Mouse (Mus musculus): Measurements from ENCODE around the gene Paox. TPM values are rescaled to one million over a fixed set of nuclear protein-coding genes. Genes with fewer than 3 reads are reported as not detected.

The Paox gene
- total and polyA plus RNA-seq, 3 experiments, result 0.25 TPM; not detected in 2

DNA sequence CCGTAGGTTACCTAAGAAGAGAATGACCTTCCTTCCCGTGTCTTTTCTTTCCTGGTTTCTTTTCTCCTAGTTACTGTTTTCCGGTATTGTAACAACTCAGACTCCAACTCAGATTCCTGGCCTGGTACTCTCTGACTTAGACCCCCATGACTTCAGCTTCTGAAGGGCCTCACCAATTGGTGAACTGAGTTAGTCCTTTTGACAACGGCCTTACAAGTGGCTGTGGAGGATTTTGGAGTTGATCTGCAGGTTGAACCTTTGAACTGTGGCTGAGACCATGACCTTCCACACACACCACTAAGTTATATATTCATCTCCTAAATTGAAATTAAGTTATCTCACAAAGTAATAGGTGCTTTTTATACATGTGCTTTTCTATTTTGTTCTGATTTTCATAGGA is 68.6 kb downstream of the Paox start:
- Histone ChIP-seq H3K9ac (ENCODE audit: control insufficient read depth, low read depth, low read length, poor library complexity, severe bottlenecking) (no peak overlapping the region), H3K79me2 (ENCODE audit: control insufficient read depth, insufficient read depth, low read length, poor library complexity) (no peaks in the 10 kb centered on the region), H3K27me3 (ENCODE audit: control insufficient read depth in 1 of 2, insufficient read depth in 2 of 2, low read length in 2 of 2) (no peaks in the 10 kb centered on the region), H3K9me3 (replicated peaks; ENCODE audit: insufficient read depth, low read length) (no peaks in the 10 kb centered on the region), H3K4me3 (ENCODE audit: control insufficient read depth in 1 of 2, insufficient read depth in 1 of 2, low read depth in 2 of 2, low read length in 2 of 2) (no peak overlapping the region), H3K4me1 (ENCODE audit: control insufficient read depth in 1 of 2, insufficient read depth in 2 of 2, low read length in 2 of 2) (peaks cover 0 to 4% of the 10 kb centered on the region in 2 experiments; a peak in 2 of 4 replicates), H3K27ac (ENCODE audit: control insufficient read depth, low read depth, low read length) (no peak overlapping the region), H3K36me3 (ENCODE audit: control insufficient read depth in 1 of 2, insufficient read depth in 2 of 2, low read length in 2 of 2) (no peaks in the 10 kb centered on the region)
- TF ChIP-seq E2F4 (IDR thresholded peaks at IDR 0.05; ENCODE audit: borderline replicate concordance, low read depth, low read length), result no peak
- no peak for TF ChIP-seq TBP (IDR thresholded peaks at IDR 0.05; ENCODE audit: low read depth, low read length)
- no peak for TF ChIP-seq MXI1 (IDR thresholded peaks at IDR 0.05; ENCODE audit: low read depth, low read length)
- TF ChIP-seq TCF12 (IDR thresholded peaks at IDR 0.05; ENCODE audit: low read depth, low read length), result no peak
- TF ChIP-seq RCOR1 (IDR thresholded peaks at IDR 0.05; ENCODE audit: low read depth, low read length), result no peak
- no peak for TF ChIP-seq ZKSCAN1 (IDR thresholded peaks at IDR 0.05; ENCODE audit: low read depth, low read length)
- no peak for TF ChIP-seq POLR2AphosphoS5 (IDR thresholded peaks at IDR 0.05; ENCODE audit: borderline replicate concordance, low read depth, low read length)
- TF ChIP-seq POLR2AphosphoS2 (IDR thresholded peaks at IDR 0.05; ENCODE audit: low read length), result no peak
- TF ChIP-seq ZNF384 (IDR thresholded peaks at IDR 0.05; ENCODE audit: low read depth, low read length), result no peak
- no peak for TF ChIP-seq UBTF (IDR thresholded peaks at IDR 0.05; ENCODE audit: borderline replicate concordance, insufficient read depth, low read depth, low read length)
- no peak for TF ChIP-seq ZMIZ1 (IDR thresholded peaks at IDR 0.05; ENCODE audit: low read depth, low read length)
- DNase-seq (ENCODE audit: low read depth, low spot score), result no peak

Other genes starting within 250 kb of the Paox start
- 0.07 TPM in 1 of 2 replicates, not detected in the other for gene Kndc1, start 221.1 kb upstream of the Paox start, total RNA-seq (2012; rRNA removed)
- not detected for gene Kndc1, start 221.1 kb upstream of the Paox start, polyA plus RNA-seq (2012; ENCODE audit: insufficient read depth in 1 of 2, insufficient read length in 2 of 2, low read depth in 1 of 2, low replicate concordance in 2 of 2, missing spikeins in 1 of 2)
- not detected in 2 replicates for gene Utf1, start 172.0 kb upstream of the Paox start, total RNA-seq (2012; rRNA removed)
- not detected for gene Utf1, start 172.0 kb upstream of the Paox start, polyA plus RNA-seq (2012; ENCODE audit: insufficient read depth in 1 of 2, insufficient read length in 2 of 2, low read depth in 1 of 2, low replicate concordance in 2 of 2, missing spikeins in 1 of 2)
- not detected in 2 replicates for gene 6430531B16Rik, start 137.0 kb upstream of the Paox start, total RNA-seq (2012; rRNA removed)
- under 1 TPM in 1 of 2 experiments, not detected in 1; 0.13 TPM for gene 6430531B16Rik, start 137.0 kb upstream of the Paox start, polyA plus RNA-seq (2012; ENCODE audit: insufficient read depth in 1 of 2, insufficient read length in 2 of 2, low read depth in 1 of 2, low replicate concordance in 2 of 2, missing spikeins in 1 of 2)
- gene Adam8, start 123.2 kb upstream of the Paox start, total RNA-seq (2012; rRNA removed), result 0.39 and 0.75 TPM in 2 replicates
- gene Adam8, start 123.2 kb upstream of the Paox start, polyA plus RNA-seq (2012; ENCODE audit: insufficient read depth in 1 of 2, insufficient read length in 2 of 2, low read depth in 1 of 2, low replicate concordance in 2 of 2, missing spikeins in 1 of 2), result under 1 TPM in 1 of 2 experiments, not detected in 1; 0.50 TPM
- 29.4 and 35.6 TPM in 2 replicates for gene Zfp511, start 79.4 kb upstream of the Paox start, total RNA-seq (2012; rRNA removed)
- gene Zfp511, start 79.4 kb upstream of the Paox start, polyA plus RNA-seq (2012; ENCODE audit: insufficient read depth in 1 of 2, insufficient read length in 2 of 2, low read depth in 1 of 2, low replicate concordance in 2 of 2, missing spikeins in 1 of 2), result 10 to 100 TPM in 1 of 2 experiments, not detected in 1; 51.5 TPM
- 27.0 and 27.1 TPM in 2 replicates for gene Tubgcp2, start 79.1 kb upstream of the Paox start, total RNA-seq (2012; rRNA removed)
- gene Tubgcp2, start 79.1 kb upstream of the Paox start, polyA plus RNA-seq (2012; ENCODE audit: insufficient read depth in 1 of 2, insufficient read length in 2 of 2, low read depth in 1 of 2, low replicate concordance in 2 of 2, missing spikeins in 1 of 2), result 10 to 100 TPM in 1 of 2 experiments, not detected in 1; 43.6 TPM
- not detected in 2 replicates for gene Msx3, start 66.7 kb upstream of the Paox start, total RNA-seq (2012; rRNA removed)
- not detected for gene Msx3, start 66.7 kb upstream of the Paox start, polyA plus RNA-seq (2012; ENCODE audit: insufficient read depth in 1 of 2, insufficient read length in 2 of 2, low read depth in 1 of 2, low replicate concordance in 2 of 2, missing spikeins in 1 of 2)
- not detected in 2 replicates for gene Caly, start 33.3 kb upstream of the Paox start, total RNA-seq (2012; rRNA removed)
- gene Caly, start 33.3 kb upstream of the Paox start, polyA plus RNA-seq (2012; ENCODE audit: insufficient read depth in 1 of 2, insufficient read length in 2 of 2, low read depth in 1 of 2, low replicate concordance in 2 of 2, missing spikeins in 1 of 2), result under 1 TPM in 1 of 2 experiments, not detected in 1; 0.11 TPM
- not detected in 2 replicates for gene Prap1, start 22.4 kb upstream of the Paox start, total RNA-seq (2012; rRNA removed)
- gene Prap1, start 22.4 kb upstream of the Paox start, polyA plus RNA-seq (2012; ENCODE audit: insufficient read depth in 1 of 2, insufficient read length in 2 of 2, low read depth in 1 of 2, low replicate concordance in 2 of 2, missing spikeins in 1 of 2), result not detected
- 0.36 and 1.1 TPM in 2 replicates for gene Fuom, start 13.4 kb upstream of the Paox start, total RNA-seq (2012; rRNA removed)
- gene Fuom, start 13.4 kb upstream of the Paox start, polyA plus RNA-seq (2012; ENCODE audit: insufficient read depth in 1 of 2, insufficient read length in 2 of 2, low read depth in 1 of 2, low replicate concordance in 2 of 2, missing spikeins in 1 of 2), result 10 to 100 TPM in 1 of 2 experiments, not detected in 1; 10.9 TPM
- 22.8 and 30.3 TPM in 2 replicates for gene Echs1, start 677 bp downstream of the Paox start, total RNA-seq (2012; rRNA removed)
- gene Echs1, start 677 bp downstream of the Paox start, polyA plus RNA-seq (2012; ENCODE audit: insufficient read depth in 1 of 2, insufficient read length in 2 of 2, low read depth in 1 of 2, low replicate concordance in 2 of 2, missing spikeins in 1 of 2), result 10 to 100 TPM in 1 of 2 experiments, not detected in 1; 47.7 TPM
- gene Mtg1, start 21.8 kb downstream of the Paox start, total RNA-seq (2012; rRNA removed), result 10.8 and 18.1 TPM in 2 replicates
- gene Mtg1, start 21.8 kb downstream of the Paox start, polyA plus RNA-seq (2012; ENCODE audit: insufficient read depth in 1 of 2, insufficient read length in 2 of 2, low read depth in 1 of 2, low replicate concordance in 2 of 2, missing spikeins in 1 of 2), result 10 to 100 TPM in 1 of 2 experiments, not detected in 1; 38.1 TPM
- not detected in 2 replicates for gene Sprn, start 39.1 kb downstream of the Paox start, total RNA-seq (2012; rRNA removed)
- not detected for gene Sprn, start 39.1 kb downstream of the Paox start, polyA plus RNA-seq (2012; ENCODE audit: insufficient read depth in 1 of 2, insufficient read length in 2 of 2, low read depth in 1 of 2, low replicate concordance in 2 of 2, missing spikeins in 1 of 2)
- gene Olfr522, start 49.0 kb downstream of the Paox start, total RNA-seq (2012; rRNA removed), result not detected in 2 replicates
- not detected for gene Olfr522, start 49.0 kb downstream of the Paox start, polyA plus RNA-seq (2012; ENCODE audit: insufficient read depth in 1 of 2, insufficient read length in 2 of 2, low read depth in 1 of 2, low replicate concordance in 2 of 2, missing spikeins in 1 of 2)
- gene Olfr523, start 57.4 kb downstream of the Paox start, total RNA-seq (2012; rRNA removed), result not detected in 2 replicates
- not detected for gene Olfr523, start 57.4 kb downstream of the Paox start, polyA plus RNA-seq (2012; ENCODE audit: insufficient read depth in 1 of 2, insufficient read length in 2 of 2, low read depth in 1 of 2, low replicate concordance in 2 of 2, missing spikeins in 1 of 2)
- gene Olfr524, start 90.2 kb downstream of the Paox start, total RNA-seq (2012; rRNA removed), result not detected in 2 replicates
- not detected for gene Olfr524, start 90.2 kb downstream of the Paox start, polyA plus RNA-seq (2012; ENCODE audit: insufficient read depth in 1 of 2, insufficient read length in 2 of 2, low read depth in 1 of 2, low replicate concordance in 2 of 2, missing spikeins in 1 of 2)
- not detected in 2 replicates for gene Cd163l1, start 102.5 kb downstream of the Paox start, total RNA-seq (2012; rRNA removed)
- not detected for gene Cd163l1, start 102.5 kb downstream of the Paox start, polyA plus RNA-seq (2012; ENCODE audit: insufficient read depth in 1 of 2, insufficient read length in 2 of 2, low read depth in 1 of 2, low replicate concordance in 2 of 2, missing spikeins in 1 of 2)
- gene 5830411N06Rik, start 131.5 kb downstream of the Paox start, total RNA-seq (2012; rRNA removed), result not detected in 2 replicates
- not detected for gene 5830411N06Rik, start 131.5 kb downstream of the Paox start, polyA plus RNA-seq (2012; ENCODE audit: insufficient read depth in 1 of 2, insufficient read length in 2 of 2, low read depth in 1 of 2, low replicate concordance in 2 of 2, missing spikeins in 1 of 2)
- gene Olfr525, start 205.1 kb downstream of the Paox start, total RNA-seq (2012; rRNA removed), result not detected in 2 replicates
- under 1 TPM in 1 of 2 experiments, not detected in 1; 0.01 TPM for gene Olfr525, start 205.1 kb downstream of the Paox start, polyA plus RNA-seq (2012; ENCODE audit: insufficient read depth in 1 of 2, insufficient read length in 2 of 2, low read depth in 1 of 2, low replicate concordance in 2 of 2, missing spikeins in 1 of 2)
- not detected in 2 replicates for gene Olfr527, start 218.2 kb downstream of the Paox start, total RNA-seq (2012; rRNA removed)
- not detected for gene Olfr527, start 218.2 kb downstream of the Paox start, polyA plus RNA-seq (2012; ENCODE audit: insufficient read depth in 1 of 2, insufficient read length in 2 of 2, low read depth in 1 of 2, low replicate concordance in 2 of 2, missing spikeins in 1 of 2)
- not detected in 2 replicates for gene Olfr60, start 245.9 kb downstream of the Paox start, total RNA-seq (2012; rRNA removed)
- gene Olfr60, start 245.9 kb downstream of the Paox start, polyA plus RNA-seq (2012; ENCODE audit: insufficient read depth in 1 of 2, insufficient read length in 2 of 2, low read depth in 1 of 2, low replicate concordance in 2 of 2, missing spikeins in 1 of 2), result not detected